Mouse (Mus musculus) liver, postnatal 0 days (tissue): ENCODE results near the gene Dcaf12. TPM values are rescaled to one million over a fixed set of nuclear protein-coding genes. Genes with fewer than 3 reads are reported as not detected.

ENCODE experiments used
- ATAC-seq: fragments of 200-750 bp; cut with Nextera tagmentation; 2 replicates; pipeline ENCODE4 v1.8.0; 2017; ENCODE audit warnings: mild to moderate bottlenecking, moderate library complexity
- DNase-seq: peaks from one replicate; pipeline ENCODE4 v3.0.0-alpha.2; 2016
- H3K27ac ChIP-seq: fragments of 300-500 bp; sonication (generic); 2 replicates; pipeline ENCODE4 v1.5.1; 2014; ENCODE audit warnings: antibody characterized with exemption, moderate library complexity, mild to moderate bottlenecking, low read depth
- H3K27me3 ChIP-seq: fragments of 300-500 bp; sonication (generic); 2 replicates; pipeline ENCODE4 v1.6.1; 2014; ENCODE audit warnings: low read length, control low read depth, mixed read lengths; ENCODE audit not compliant: insufficient read depth
- H3K36me3 ChIP-seq: fragments of 300-500 bp; sonication (generic); replicated peaks from 2 replicates; pipeline ENCODE4 v1.6.1; 2014; ENCODE audit warnings: mild to moderate bottlenecking, control low read depth, low read length, moderate library complexity, mixed read lengths; ENCODE audit not compliant: insufficient read depth
- H3K4me1 ChIP-seq: fragments of 300-500 bp; sonication (generic); 2 replicates; pipeline ENCODE4 v1.6.1; 2014; ENCODE audit warnings: antibody characterized with exemption, mild to moderate bottlenecking, control low read depth; ENCODE audit not compliant: insufficient read depth
- H3K4me2 ChIP-seq: fragments of 300-500 bp; sonication (generic); 2 replicates; pipeline ENCODE4 v1.6.1; 2014; ENCODE audit warnings: low read depth, mild to moderate bottlenecking, low read length, moderate library complexity, mixed read lengths
- H3K4me3 ChIP-seq: fragments of 300-500 bp; sonication (generic); 2 replicates; pipeline ENCODE4 v1.5.1; 2014; ENCODE audit warnings: low read depth, low read length
- H3K9ac ChIP-seq: fragments of 300-500 bp; sonication (generic); replicated peaks from 2 replicates; pipeline ENCODE4 v1.6.1; 2014; ENCODE audit warnings: mild to moderate bottlenecking, moderate library complexity
- H3K9me3 ChIP-seq: fragments of 300-500 bp; sonication (generic); 2 replicates; pipeline ENCODE4 v1.6.1; 2016; ENCODE audit warnings: mild to moderate bottlenecking, control low read depth, low read length, mixed read lengths
- CTCF ChIP-seq: sonication (generic); IDR thresholded peaks from 2 replicates; pipeline ENCODE4 v1.5.1; 2016; ENCODE audit warnings: antibody characterized with exemption, low read depth
- EP300 ChIP-seq: IDR thresholded peaks from 2 replicates; pipeline ENCODE4 v1.6.1; 2016; ENCODE audit warnings: antibody characterized with exemption, low read depth, mild to moderate bottlenecking
- whole genome bisulfite sequencing: fragments of 180-500 bp; shearing (Covaris S2); extraction: QIAGEN DNeasy Blood & Tissue Kit; methylation state at CpG from one replicate; pipeline ENCODE4 v1.1.7; 2014; ENCODE audit not compliant: insufficient replicate concordance; 5-methylcytosine and 5-hydroxymethylcytosine counted together
- polyA plus RNA-seq: library from polyadenylated mRNA; unstranded; fragments of >200 nt; fragmentation: Nextera tagmentation; extraction: Ambion mirVana; gene quantifications from 2 replicates; pipeline ENCODE4 v1.2.1, GENCODE M21; 2015

Gene Dcaf12
- polyA plus RNA-seq: 35.8 and 39.6 TPM in 2 replicates

DNA sequence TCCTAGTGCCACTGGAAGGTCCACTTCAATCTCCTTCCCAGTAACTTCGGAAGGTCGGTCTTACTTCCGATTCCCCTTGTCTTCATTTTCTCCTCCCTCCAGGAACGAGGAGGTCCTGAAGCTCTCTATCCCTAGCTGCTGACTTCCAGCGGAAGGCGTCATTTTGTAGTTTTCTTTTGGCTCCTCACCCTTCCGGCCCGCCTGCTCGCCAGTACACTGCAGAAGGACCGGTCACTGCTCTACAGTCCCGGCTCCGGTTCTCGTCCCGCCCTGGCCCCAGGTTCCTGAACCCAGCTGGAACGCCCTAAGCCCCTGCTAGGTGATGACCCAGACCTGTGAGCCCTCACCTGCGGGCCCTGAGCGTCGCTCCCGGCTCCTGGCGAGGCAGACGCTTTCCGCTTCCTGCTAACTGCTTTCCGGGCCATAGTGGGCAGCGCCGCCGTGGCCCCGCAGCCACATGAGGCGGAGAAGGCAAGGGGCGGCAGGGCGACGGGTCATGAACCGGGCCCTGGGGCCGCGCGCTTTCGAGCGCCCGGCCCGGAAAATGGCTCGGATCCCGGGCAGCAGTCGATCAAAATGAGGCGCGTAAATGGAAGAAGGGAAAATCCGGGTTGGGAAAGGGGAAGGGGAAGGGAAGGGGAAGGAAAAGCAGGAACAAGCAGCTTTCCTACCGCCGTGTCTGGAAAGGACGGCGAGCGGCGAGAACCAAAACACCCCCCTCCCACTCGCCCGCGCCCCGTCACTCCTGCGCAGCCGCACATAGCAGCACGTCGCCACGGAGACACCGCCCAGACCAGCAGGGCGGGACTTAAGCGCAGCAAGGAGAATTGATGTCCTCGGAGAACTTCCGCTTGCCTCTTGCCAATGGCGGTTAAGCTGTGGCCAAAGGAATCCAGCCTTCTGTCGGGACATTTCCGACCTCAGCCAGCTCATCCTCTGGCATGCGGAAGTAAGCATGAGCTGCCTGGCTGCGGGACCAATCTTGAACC is at the start of gene Dcaf12:
Gene Dcaf12 (minus strand): TSS at position 749 of the 989 bp plus-strand sequence.
- WGBS: under 1% methylated on average over 70 of the region's 70 CpGs
- Histone ChIP-seq H3K36me3 (peaks cover 34% of the 10 kb centered on the region), H3K4me3 (peak within 1 kb of the TSS; percentile 90), H3K27ac (peak within 1 kb of the TSS; percentile 99), H3K9me3 (no peaks in the 10 kb centered on the region), H3K27me3 (no peaks in the 10 kb centered on the region), H3K9ac (peak within 1 kb of the TSS; percentile 98), H3K4me1 (peaks cover 37% of the 10 kb centered on the region), H3K4me2 (peak within 1 kb of the TSS; percentile 78)
- DNase-seq: peak; percentile 95
- TF ChIP-seq CTCF (0 out of 2 replicates have a peak, but pooled peaks have one; percentile 1), EP300 (peak; percentile 54; the same call in 1 of the 2 replicates)
- ATAC-seq: peak; percentile 97

- no peak for ATAC-seq
- Histone ChIP-seq H3K4me1 (peaks cover 20% of the 10 kb centered on the region), H3K9ac (no peak overlapping the region), H3K27me3 (no peaks in the 10 kb centered on the region), H3K9me3 (no peaks in the 10 kb centered on the region), H3K36me3 (no peaks in the 10 kb centered on the region; the same call in 1 of the 2 replicates), H3K27ac (no peak overlapping the region), H3K4me2 (no peak overlapping the region), H3K4me3 (no peak overlapping the region)
- 87% methylated on average over 3 of the region's 3 CpGs for WGBS
- TF ChIP-seq CTCF (no peak), EP300 (no peak)
- DNase-seq: no peak
Measured at GRCm38 (mm10) chr4:41361059-41361458, 46.4 kb upstream of the Dcaf12 start.

- ATAC-seq: no peak
- Histone ChIP-seq H3K4me3 (no peak overlapping the region), H3K27ac (no peak overlapping the region), H3K9ac (no peak overlapping the region), H3K4me1 (peaks cover 15% of the 10 kb centered on the region; the same call in 1 of the 2 replicates), H3K4me2 (no peak overlapping the region), H3K27me3 (no peaks in the 10 kb centered on the region), H3K36me3 (peaks cover 3% of the 10 kb centered on the region; the same call in 1 of the 2 replicates), H3K9me3 (no peaks in the 10 kb centered on the region)
- WGBS: 77% methylated on average over 7 of the region's 7 CpGs
- no peak for DNase-seq
- no peak for TF ChIP-seq CTCF
- no peak for TF ChIP-seq EP300
Measured at GRCm38 (mm10) chr4:41359358-41359757, 44.7 kb upstream of the Dcaf12 start.

GRCm38 (mm10) chr4:41358669-41359068 is 44.0 kb upstream of the Dcaf12 start:
- ATAC-seq: no peak

GRCm38 (mm10) chr4:41357154-41357553 is 42.5 kb upstream of the Dcaf12 start:
- no peaks in the 10 kb centered on the region for H3K9me3 ChIP-seq
- peaks cover 3% of the 10 kb centered on the region; the same call in 1 of the 2 replicates for H3K36me3 ChIP-seq
- H3K27me3 ChIP-seq: no peaks in the 10 kb centered on the region
- no peak overlapping the region for H3K4me2 ChIP-seq
- no peak overlapping the region for H3K9ac ChIP-seq
- H3K4me1 ChIP-seq: peaks cover 15% of the 10 kb centered on the region
- DNase-seq (no peak), ATAC-seq (no peak)
- no peak overlapping the region for H3K27ac ChIP-seq
- no peak overlapping the region for H3K4me3 ChIP-seq
- 90% methylated on average over 2 of the region's 2 CpGs for WGBS
- no peak for TF ChIP-seq CTCF

More at GRCm38 (mm10) chr4:41358669-41359068, 44.0 kb upstream of the Dcaf12 start:
- DNase-seq: no peak
- 68% methylated on average over 2 of the region's 2 CpGs for WGBS
- Histone ChIP-seq H3K36me3 (peaks cover 3% of the 10 kb centered on the region; the same call in 1 of the 2 replicates), H3K9me3 (no peaks in the 10 kb centered on the region), H3K4me2 (no peak overlapping the region), H3K27me3 (no peaks in the 10 kb centered on the region), H3K4me3 (no peak overlapping the region), H3K4me1 (peaks cover 15% of the 10 kb centered on the region), H3K9ac (no peak overlapping the region), H3K27ac (0 out of 2 replicates have a peak overlapping the region, but pooled peaks have one; percentile 30)
- no peak for TF ChIP-seq EP300
- no peak for TF ChIP-seq CTCF

DNA sequence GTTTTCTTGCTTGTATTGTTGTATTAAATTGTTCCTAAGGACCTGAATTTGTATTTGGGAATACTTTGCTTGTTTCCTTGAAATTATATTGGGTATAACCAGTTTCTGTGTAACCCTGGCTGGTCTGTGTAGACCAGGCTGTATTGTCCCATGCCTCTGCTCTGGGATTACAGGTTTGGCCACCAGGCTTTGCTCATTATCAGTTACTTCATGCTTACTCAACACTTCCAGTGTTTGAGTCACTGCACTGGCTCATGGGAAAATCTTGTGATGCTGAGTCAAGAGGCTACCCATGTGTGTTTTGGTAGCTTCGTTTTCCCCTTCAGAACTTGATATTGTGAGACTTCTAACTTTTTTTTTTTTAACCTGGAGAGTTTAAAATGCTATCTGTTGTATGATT is 38.6 kb upstream of the Dcaf12 start:
- H3K4me3 ChIP-seq: no peak overlapping the region
- H3K36me3 ChIP-seq: peaks cover 6% of the 10 kb centered on the region; the same call in 1 of the 2 replicates
- DNase-seq (no peak), ATAC-seq (peak; percentile 35)
- H3K9me3 ChIP-seq: no peaks in the 10 kb centered on the region
- TF ChIP-seq CTCF (peak; percentile 9; the same call in 1 of the 2 replicates), EP300 (no peak)
- H3K27me3 ChIP-seq: no peaks in the 10 kb centered on the region
- H3K4me2 ChIP-seq: no peak overlapping the region
- 70% methylated on average over 1 of the region's 1 CpGs for WGBS
- H3K9ac ChIP-seq: no peak overlapping the region
- H3K27ac ChIP-seq: peak overlapping the region; percentile 26; the same call in 1 of the 2 replicates
- H3K4me1 ChIP-seq: peaks cover 19% of the 10 kb centered on the region
